Mouse (Mus musculus) ES-E14 (cell line): ENCODE measurements around the gene Apobec3. TPM values are rescaled to one million over a fixed set of nuclear protein-coding genes. Genes with fewer than 3 reads are reported as not detected.
"Not testable (repeated sequence)": the region's sequence is repeated elsewhere in the genome, so short reads cannot be mapped to it uniquely, and the experiment has no call there.

Experiments
- DNase-seq: peaks from one replicate; pipeline ENCODE4 v3.0.0-alpha.2; 2013; ENCODE audit warnings: low read depth, low spot score
- H3K27ac ChIP-seq: 2 replicates; pipeline ENCODE4 v1.5.1; 2012; ENCODE audit warnings: low read depth, mild to moderate bottlenecking, low read length, moderate library complexity, mixed read lengths; ENCODE audit not compliant: poor library complexity, insufficient read depth, severe bottlenecking
- H3K36me3 ChIP-seq: 2 replicates; pipeline ENCODE4 v1.6.1; 2012; ENCODE audit warnings: mild to moderate bottlenecking, low read length, moderate library complexity, mixed read lengths; ENCODE audit not compliant: control insufficient read depth, poor library complexity, insufficient read depth, severe bottlenecking
- H3K4me1 ChIP-seq, 2 experiments: fragments of 150-350 bp in 1 of 2; sonication (generic) in 1 of 2; 2 replicates each; pipeline ENCODE4 v1.6.1; 2012; ENCODE audit warnings: low read length in 2 of 2, mild to moderate bottlenecking in 1 of 2, mixed read lengths in 1 of 2; ENCODE audit not compliant: control insufficient read depth in 2 of 2, insufficient read depth in 2 of 2, poor library complexity in 1 of 2
- H3K4me3 ChIP-seq, 2 experiments: fragments of 150-350 bp in 1 of 2; sonication (generic) in 1 of 2; 2 replicates each; pipeline ENCODE4 v1.5.1; 2012; ENCODE audit warnings: low read length in 2 of 2, low read depth in 1 of 2, mild to moderate bottlenecking in 1 of 2, mixed read lengths in 1 of 2; ENCODE audit not compliant: insufficient read depth in 1 of 2, poor library complexity in 1 of 2, severe bottlenecking in 1 of 2
- H3K9ac ChIP-seq: 2 replicates; pipeline ENCODE4 v1.6.1; 2012; ENCODE audit warnings: low read depth, mild to moderate bottlenecking, low read length, mixed read lengths; ENCODE audit not compliant: poor library complexity, insufficient read depth, severe bottlenecking
- H3K9me3 ChIP-seq: fragments of 150-350 bp; sonication (generic); 2 replicates; pipeline ENCODE4 v1.6.1; 2012; ENCODE audit warnings: low read depth, mild to moderate bottlenecking, low read length; ENCODE audit not compliant: control insufficient read depth, insufficient read depth
- CHD2 ChIP-seq: IDR thresholded peaks from 2 replicates; pipeline ENCODE4 v1.6.1; 2014; ENCODE audit warnings: mild to moderate bottlenecking, low read depth, low read length, inconsistent platforms
- HCFC1 ChIP-seq: IDR thresholded peaks from 2 replicates; pipeline ENCODE4 v1.6.1; 2012; ENCODE audit warnings: low read length, inconsistent platforms, borderline replicate concordance; ENCODE audit not compliant: insufficient read depth
- MAFK ChIP-seq: IDR thresholded peaks from 2 replicates; pipeline ENCODE4 v1.6.1; 2014; ENCODE audit warnings: mild to moderate bottlenecking, low read depth, low read length, inconsistent platforms; ENCODE audit not compliant: insufficient read depth
- ZC3H11A ChIP-seq: IDR thresholded peaks from 2 replicates; pipeline ENCODE4 v1.6.1; 2012; ENCODE audit warnings: low read depth, mild to moderate bottlenecking, inconsistent platforms, low read length, borderline replicate concordance
- ZNF384 ChIP-seq: IDR thresholded peaks from 2 replicates; pipeline ENCODE4 v1.6.1; 2012; ENCODE audit warnings: low read depth, low read length, inconsistent platforms
- in situ Hi-C, 2 experiments: fragments of 600-800 bp; cut with MboI; formaldehyde crosslinking; loops; one replicate each; pipeline ENCODE4 v1.15.1; 2025; ENCODE audit warnings: low sequenced_read_pairs in 2 of 2, inconsistent platforms in 1 of 2; ENCODE audit not compliant: unreplicated experiment in 2 of 2
- total RNA-seq: library from RNA; depleted of rRNA; stranded (reverse); fragments of 300-350 nt; gene quantifications from 2 replicates; pipeline ENCODE4 v1.2.3, GENCODE M21; 2012

Apobec3 gene
- total RNA-seq, 1 experiment, result 42.4 TPM

DNA sequence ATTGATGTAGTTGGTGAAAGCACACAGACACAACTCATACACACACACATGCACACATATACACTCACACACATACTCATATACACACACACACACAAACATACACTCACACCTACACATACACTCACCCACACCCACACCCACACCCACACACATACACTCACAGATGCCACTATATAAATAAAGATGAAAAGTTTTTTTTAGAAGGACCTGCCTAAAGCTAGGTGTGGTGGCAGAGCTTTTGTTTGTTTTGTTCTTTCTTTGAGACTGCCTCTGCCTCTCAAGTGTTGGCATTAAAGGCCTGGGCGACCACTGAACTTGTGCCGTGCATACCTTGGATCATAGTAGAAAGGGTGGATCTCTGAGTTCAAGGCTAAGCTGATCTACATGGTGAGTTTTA is 9.9 kb downstream of the Apobec3 start:
- Histone ChIP-seq H3K4me1 (peaks cover 11 to 26% of the 10 kb centered on the region in 2 experiments), H3K9me3 (no peaks in the 10 kb centered on the region), H3K9ac (no peak overlapping the region), H3K4me3 (no peak overlapping the region), H3K27ac (peak overlapping the region; percentile 66; the same call in 1 of the 2 replicates), H3K36me3 (peaks cover 34% of the 10 kb centered on the region)
- no peak for DNase-seq
- in situ Hi-C loops, result no loop called here
- TF ChIP-seq ZNF384 (no peak), HCFC1 (no peak), ZC3H11A (no peak), CHD2 (no peak)

DNA sequence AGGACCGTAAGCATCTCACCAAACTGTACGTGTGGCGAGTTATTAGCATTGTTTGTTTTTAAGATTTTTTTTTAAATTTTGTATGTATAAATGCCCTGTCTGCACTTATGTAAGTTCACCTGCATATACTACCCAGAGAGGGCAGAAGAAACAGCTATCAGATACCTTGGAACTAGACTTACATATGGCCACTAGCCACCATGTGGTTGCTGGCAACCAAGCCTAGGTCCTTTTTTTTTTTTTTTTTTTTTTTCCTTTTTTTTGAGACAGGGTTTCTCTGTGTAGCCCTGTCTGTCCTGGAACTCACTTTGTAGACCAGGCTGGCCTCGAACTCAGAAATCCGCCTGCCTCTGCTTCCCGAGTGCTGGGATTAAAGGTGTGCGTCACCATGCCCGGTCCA is 11.6 kb downstream of the Apobec3 start:
- H3K4me3 ChIP-seq, DNase-seq, in situ Hi-C loops, H3K9ac ChIP-seq, H3K9me3 ChIP-seq: not testable (repeated sequence)
- TF ChIP-seq ZNF384, result peak; percentile 71; the same call in 1 of the 2 replicates
- peak overlapping the region; percentile 97 for H3K27ac ChIP-seq
- H3K36me3 ChIP-seq, result peaks cover 32% of the 10 kb centered on the region
- H3K4me1 ChIP-seq, result peaks cover 16 to 35% of the 10 kb centered on the region in 2 experiments

- peaks cover 26% of the 10 kb centered on the region for H3K36me3 ChIP-seq
- no peaks in the 10 kb centered on the region for H3K9me3 ChIP-seq
- H3K4me1 ChIP-seq, result peaks cover 16 to 32% of the 10 kb centered on the region in 2 experiments
- peak overlapping the region; percentile 97 for H3K27ac ChIP-seq
- in situ Hi-C loops, result no loop called here
- H3K4me3 ChIP-seq, result no peak overlapping the region
- H3K9ac ChIP-seq, result peak overlapping the region; percentile 64; the same call in 1 of the 2 replicates
- no peak for DNase-seq
- TF ChIP-seq HCFC1 (no peak), ZNF384 (no peak), MAFK (no peak), ZC3H11A (no peak), CHD2 (no peak)
These were observed 12.5 kb downstream of the Apobec3 start for GRCm38 (mm10) chr15:79903963-79904362.

GRCm38 (mm10) chr15:79904678-79905077 is 13.2 kb downstream of the Apobec3 start:
- H3K9ac ChIP-seq, result peak overlapping the region; percentile 64; the same call in 1 of the 2 replicates
- H3K4me3 ChIP-seq, result peak overlapping the region; percentile 21 to 24; a peak in 2 of 4 replicates
- peaks cover 16 to 31% of the 10 kb centered on the region in 2 experiments for H3K4me1 ChIP-seq
- DNase-seq, in situ Hi-C loops, H3K9me3 ChIP-seq: not testable (repeated sequence)
- peak overlapping the region; percentile 98 for H3K27ac ChIP-seq
- peaks cover 23% of the 10 kb centered on the region for H3K36me3 ChIP-seq

- in situ Hi-C loops, result no loop called here
- DNase-seq, result no peak
- Histone ChIP-seq H3K4me1 (peaks cover 16 to 29% of the 10 kb centered on the region in 2 experiments), H3K9me3 (no peaks in the 10 kb centered on the region), H3K4me3 (0 out of 4 replicates have a peak overlapping the region, but pooled peaks of 1 of the 2 experiments have one; percentile 21), H3K9ac (peak overlapping the region; percentile 49; the same call in 1 of the 2 replicates), H3K36me3 (peaks cover 23% of the 10 kb centered on the region), H3K27ac (peak overlapping the region; percentile 98)
- TF ChIP-seq CHD2 (no peak), ZNF384 (no peak), MAFK (no peak), ZC3H11A (no peak), HCFC1 (no peak)
These were observed 13.8 kb downstream of the Apobec3 start for GRCm38 (mm10) chr15:79905211-79905610.
